Mouse (Mus musculus) liver (tissue): ENCODE measurements around the gene Mydgf.

Source experiments
- DNase-seq: peaks from one replicate; pipeline ENCODE4 v3.0.0-alpha.2; 2020; ENCODE audit warnings: mixed read lengths

The Mydgf gene

DNA sequence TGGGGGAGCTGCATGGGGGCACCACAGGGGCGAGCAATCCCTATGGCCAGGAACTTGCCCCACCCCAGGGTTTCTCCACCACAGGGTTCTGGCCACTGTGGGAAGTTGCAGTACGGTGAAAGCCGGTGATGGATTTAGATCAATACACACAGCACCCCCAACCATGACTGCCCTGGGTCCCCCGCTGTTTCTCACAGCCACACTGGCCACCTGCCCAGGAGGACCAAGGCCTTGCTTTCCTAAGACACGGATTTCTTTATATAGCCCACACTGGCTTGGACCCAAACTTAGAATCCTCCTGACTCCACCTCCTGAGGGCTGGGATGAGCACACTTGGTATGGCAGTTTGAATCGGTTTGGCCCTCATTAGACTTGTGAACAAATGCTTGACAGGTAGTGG, 7.5 kb upstream of the Mydgf start:
- DNase-seq: no peak

DNA sequence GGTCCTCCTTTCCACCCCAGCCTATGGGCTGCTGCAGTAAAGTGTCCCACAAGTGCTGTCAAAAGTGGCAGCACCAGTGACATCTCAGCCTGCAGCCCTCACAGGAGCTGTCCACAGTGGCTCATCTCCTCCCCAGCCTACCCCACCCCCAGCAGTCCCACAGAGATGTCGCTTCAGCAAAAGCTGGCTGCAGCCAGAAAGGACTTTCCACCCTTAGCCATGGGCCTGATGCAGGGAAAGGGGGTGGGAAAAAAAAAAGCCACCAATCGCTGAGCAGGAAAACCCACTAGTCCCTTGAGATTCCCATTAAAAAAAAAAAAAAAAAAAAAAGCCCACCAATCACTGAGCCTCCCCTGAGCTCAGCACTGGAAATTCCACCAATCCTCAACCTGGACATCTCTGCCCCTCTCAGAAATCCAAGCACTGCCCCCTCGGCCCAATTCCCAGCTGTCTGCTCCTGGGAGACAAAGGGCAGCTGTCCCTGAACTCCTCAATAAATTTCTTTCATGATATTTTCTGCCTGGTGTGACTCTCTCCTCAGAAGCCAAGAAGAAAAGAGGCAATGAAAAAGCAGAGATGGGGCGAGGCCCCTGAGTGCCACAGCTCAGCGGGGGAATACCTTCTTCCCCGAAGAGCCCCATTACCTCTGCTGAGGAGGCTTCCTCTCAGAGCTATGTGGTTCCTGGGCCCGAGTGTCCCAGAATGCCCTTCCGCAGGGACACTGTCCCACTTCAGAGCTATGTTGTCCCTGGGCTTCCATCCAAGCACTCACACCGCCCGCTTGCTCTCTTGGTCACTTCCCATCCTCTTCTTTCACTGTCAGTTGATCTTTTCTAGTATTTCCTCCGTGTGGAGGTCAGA, 1.8 kb upstream of the Mydgf start:
- no peak for DNase-seq

- peak; percentile 63 for DNase-seq
These were observed 604 bp downstream of the Mydgf start for GRCm38 (mm10) chr17:56182975-56183657.

DNA sequence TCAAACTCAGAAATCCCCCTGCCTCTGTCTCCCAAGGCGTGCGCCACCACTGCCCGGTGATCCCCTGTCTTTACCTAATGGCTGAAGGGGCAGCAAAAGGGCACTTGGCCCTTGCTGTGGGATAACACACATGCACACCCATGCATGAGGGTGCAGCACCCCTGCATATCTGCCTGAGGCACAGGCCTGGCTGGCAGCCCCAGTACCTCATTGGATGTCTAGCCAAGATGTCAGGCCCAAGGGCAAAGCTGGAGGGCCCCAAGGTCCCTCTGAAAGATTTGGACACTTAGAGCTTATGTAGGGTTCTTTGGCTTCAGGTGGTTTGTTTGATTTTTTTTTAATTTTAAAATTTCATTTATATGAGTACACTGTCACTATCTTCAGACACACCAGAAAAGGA, 8.3 kb downstream of the Mydgf start:
- DNase-seq: no peak

DNA sequence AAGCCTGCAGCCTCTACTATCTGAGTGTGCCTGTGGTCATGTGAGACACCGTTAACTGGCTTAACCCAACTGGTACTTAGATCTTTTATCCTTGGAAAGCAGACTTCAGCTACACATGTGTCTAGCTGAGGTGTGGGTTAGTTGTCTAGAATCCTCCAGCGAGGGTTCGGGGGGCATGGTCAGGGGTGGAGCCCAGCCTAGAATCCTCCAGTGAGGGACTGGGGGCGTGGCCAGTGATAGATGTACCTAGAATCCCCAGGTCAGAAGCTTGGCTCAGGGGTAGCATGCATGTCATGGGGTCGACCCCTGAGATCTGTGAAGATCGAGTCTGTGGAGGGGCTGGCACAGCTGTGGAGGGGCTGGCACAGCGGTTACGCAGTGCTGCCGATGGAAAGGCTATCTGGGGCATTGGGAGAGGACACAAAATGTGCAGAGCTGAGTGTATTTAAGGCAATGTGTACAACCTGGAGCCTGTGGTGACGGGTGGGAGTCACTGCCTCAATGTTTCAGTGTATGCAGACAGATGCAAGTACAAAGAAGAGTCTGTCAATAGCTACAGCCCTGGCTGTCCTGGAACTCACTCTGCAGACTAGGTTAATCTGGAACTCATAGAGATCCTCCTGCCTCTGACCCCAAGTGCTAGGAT, 10.2 kb downstream of the Mydgf start:
- DNase-seq: no peak

DNA sequence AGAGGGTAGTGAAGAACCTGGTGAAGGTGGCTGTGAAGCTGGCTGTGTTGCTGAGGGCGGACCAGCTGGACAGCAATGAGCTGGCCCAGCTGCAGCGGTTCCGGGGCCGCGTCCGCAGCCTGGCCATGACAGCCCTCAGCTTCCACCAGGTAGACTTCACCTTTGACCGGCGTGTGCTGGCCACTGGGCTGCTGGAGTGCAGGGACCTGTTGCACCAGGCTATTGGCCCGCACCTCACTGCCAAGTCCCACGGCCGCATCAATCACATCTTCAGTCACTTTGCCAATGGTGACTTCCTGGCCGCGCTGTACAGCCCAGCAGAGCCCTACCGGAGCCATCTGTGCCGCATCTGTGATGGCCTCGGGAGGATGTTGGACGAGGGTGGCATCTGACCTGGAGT, 11.8 kb downstream of the Mydgf start:
- no peak for DNase-seq

DNA sequence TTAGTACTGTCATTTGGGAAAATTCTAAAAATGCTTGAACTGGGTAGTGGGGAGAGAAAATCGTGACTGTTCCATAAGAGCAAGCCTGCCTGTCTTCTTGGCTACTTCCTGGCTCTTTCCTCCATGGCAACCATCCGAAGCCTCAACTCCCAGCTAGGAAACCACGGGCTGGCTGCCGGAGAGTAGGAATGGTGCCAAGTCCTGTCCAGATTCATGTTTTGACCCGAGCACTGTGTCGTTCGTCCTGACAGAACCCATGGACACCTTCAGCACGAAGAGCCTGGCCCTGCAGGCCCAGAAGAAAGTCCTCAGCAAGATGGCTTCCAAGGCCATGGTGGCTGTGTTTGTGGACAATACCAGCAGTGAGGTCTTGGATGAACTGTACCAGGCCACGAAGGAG, 12.3 kb downstream of the Mydgf start:
- no peak for DNase-seq

GRCm38 (mm10) chr17:56170636-56171035, 13.1 kb downstream of the Mydgf start:
- no peak for DNase-seq

DNA sequence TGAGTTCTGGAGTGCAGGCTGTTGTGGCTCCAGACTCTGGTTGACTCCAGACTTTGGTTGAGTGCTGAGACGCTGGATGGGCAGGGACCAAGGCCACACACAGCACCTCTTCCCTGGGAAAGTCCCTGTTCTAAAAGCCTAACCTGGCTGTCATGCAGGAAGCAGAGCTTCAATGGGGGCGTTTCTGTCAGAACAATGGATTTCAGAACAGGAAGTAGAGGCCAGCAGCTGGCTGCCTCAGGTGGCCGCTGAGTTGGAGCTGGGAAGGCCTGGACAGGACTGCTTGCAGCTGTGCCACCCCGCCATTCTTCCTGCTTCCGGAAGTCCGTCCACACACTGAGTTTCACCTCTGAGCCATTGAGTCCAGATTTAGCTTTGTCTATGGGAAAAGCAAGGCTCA, 13.9 kb downstream of the Mydgf start:
- DNase-seq: no peak

DNA sequence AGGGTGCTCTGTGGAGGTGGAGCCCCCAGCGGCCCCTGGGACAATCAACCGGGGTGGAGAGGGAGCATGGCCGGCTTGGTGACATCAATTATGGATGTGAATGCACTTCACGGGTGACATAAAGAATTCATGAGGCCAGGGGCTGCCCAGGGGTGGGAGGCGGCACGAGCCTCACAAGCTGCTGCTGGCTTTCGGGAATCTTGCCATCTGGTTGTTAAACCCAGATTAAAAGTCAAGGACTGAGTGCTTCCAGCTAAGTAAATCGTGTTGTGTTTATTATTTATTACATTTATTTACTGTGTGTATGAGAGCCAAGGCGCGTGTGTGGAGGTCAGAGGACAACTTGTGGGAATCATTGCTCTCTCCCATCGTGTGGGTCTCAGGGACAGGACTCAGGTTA, 18.0 kb downstream of the Mydgf start:
- no peak for DNase-seq

DNA sequence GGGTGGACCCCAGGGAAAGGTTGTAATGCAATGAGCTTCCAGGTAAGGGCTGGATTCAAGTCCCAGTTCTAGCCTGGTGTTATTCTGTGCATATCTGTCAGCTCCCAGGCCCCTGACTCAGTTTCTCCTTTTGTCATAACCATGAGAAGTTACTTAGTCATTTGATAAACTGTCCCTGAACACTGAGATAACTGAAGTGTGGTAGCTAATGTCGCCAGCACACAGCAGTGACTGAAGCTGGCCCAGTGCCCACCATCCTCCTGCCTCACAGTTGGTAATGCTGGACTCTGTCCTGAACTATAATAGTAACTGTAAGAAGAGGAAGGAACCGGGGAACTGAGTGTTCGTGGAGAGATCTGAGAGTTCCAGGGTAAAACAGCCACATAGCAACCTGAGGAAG, 19.2 kb downstream of the Mydgf start:
- DNase-seq: no peak

GRCm38 (mm10) chr17:56163523-56164102, 20.1 kb downstream of the Mydgf start:
- no peak for DNase-seq

GRCm38 (mm10) chr17:56162231-56162774, 21.4 kb downstream of the Mydgf start, which contains the start of gene Tnfaip8l1:
Tnfaip8l1 (plus strand) TSS chr17:56162477.
- DNase-seq: peak; percentile 95

DNA sequence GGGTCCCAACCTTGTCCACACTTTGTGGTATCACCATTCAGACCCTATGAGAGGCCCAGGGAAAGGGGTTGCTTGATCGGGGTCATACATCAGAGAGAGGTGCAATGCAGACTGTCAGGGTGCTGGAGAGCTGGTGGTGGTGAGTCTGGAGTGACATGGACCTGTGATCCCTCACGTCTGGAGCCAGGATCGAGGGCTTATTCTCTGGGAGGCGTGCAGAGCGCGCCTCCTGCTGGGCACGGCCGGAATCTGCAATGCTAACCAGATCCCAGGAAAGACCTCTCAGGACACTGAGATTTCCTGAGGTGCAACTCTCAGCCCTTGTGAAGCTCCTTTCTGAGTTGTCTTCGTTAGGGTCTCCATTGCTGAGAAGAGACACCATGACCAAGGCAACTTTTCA, 24.0 kb downstream of the Mydgf start:
- peak; percentile 66 for DNase-seq

- DNase-seq: peak; percentile 72
These were observed 30.1 kb downstream of the Mydgf start for GRCm38 (mm10) chr17:56153643-56154042.

DNA sequence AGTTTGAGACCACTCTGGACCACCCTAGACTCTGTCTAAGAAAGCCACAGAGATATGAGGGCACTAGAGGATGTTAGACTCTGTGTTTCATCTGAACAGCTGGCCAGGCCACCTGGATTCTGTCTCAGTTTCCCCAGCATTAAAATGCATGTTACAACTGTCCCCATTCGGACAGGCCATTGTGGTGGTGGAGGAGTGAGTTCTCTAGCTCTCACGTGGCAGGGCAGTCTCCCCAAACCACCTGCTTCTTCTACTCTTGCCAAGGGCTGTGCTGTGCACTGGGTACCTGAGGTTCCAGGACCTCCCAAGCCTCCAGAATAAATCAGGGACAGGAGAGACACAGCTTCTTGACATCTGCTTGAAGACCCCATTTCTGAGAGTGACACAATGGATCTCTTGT, 33.8 kb downstream of the Mydgf start:
- no peak for DNase-seq

- DNase-seq: no peak
These were observed 34.7 kb downstream of the Mydgf start for GRCm38 (mm10) chr17:56148790-56149618.

- DNase-seq: no peak
These were observed 35.4 kb downstream of the Mydgf start for GRCm38 (mm10) chr17:56148280-56148679.

GRCm38 (mm10) chr17:56147420-56147819, 36.3 kb downstream of the Mydgf start:
- no peak for DNase-seq

DNA sequence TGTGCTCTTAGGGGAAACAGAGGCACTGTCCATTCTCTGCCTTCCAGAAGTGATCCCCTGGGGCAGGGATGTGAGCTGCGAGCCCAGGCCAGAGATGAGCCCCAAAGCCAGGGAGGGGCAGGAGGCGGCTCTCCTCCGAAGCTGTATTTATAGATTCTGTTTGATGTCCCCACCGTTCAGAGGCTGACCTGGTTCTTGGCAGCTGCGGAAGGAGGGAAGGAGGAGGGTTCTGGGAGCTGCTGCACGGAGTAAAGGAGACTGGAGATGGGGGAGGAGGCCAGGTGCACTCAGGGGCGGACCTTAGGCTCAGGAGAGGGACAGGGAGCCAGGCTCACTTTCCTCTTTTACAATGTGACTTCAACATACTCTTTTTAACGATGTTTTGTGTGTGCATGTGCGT, 37.6 kb downstream of the Mydgf start:
- DNase-seq: no peak

DNA sequence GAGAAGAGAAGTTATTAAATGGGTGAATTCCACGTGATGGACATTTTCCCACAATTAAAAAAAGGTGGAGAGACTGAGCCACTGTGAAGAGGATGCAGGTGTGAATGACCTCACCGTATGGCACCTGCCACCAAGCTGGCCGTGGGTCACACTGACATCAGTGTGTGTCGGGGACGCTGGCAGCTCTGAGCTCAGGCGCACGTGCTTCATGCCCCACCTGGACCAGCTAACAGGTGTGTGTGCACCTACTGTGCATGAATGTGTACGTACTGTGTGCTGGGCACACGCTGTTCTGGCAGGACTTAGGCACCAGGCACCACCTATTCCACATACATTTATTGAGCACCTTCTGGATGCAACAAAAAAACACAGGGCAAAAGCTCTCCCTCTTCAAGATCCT, 39.2 kb downstream of the Mydgf start:
- no peak for DNase-seq
